Mouse (Mus musculus) stomach, embryonic 14.5 days (tissue): ENCODE data around the gene Irgq. TPM values are rescaled to one million over a fixed set of nuclear protein-coding genes. Genes with fewer than 3 reads are reported as not detected.
"Not testable (repeated sequence)": the region's sequence is repeated elsewhere in the genome, so short reads cannot be mapped to it uniquely, and the experiment has no call there.

Experiments used
- ATAC-seq: fragments of 200-750 bp; cut with Nextera tagmentation; 2 replicates; pipeline ENCODE4 v1.8.0; 2017; ENCODE audit warnings: low read depth, moderate TSS enrichment; ENCODE audit not compliant: insufficient number of reproducible peaks, insufficient read depth, low FRiP score
- H3K27ac ChIP-seq: fragments of 300-500 bp; sonication (generic); 2 replicates; pipeline ENCODE4 v1.5.1; 2014; ENCODE audit warnings: mild to moderate bottlenecking, low read length, moderate library complexity, mixed read lengths
- H3K27me3 ChIP-seq: fragments of 300-500 bp; sonication (generic); 2 replicates; pipeline ENCODE4 v1.6.1; 2014; ENCODE audit warnings: low read length, control low read depth, mixed read lengths; ENCODE audit not compliant: control insufficient read depth, insufficient read depth
- H3K36me3 ChIP-seq: fragments of 300-500 bp; sonication (generic); 2 replicates; pipeline ENCODE4 v1.6.1; 2014; ENCODE audit warnings: mild to moderate bottlenecking, control low read depth, low read length, moderate library complexity, mixed read lengths; ENCODE audit not compliant: control insufficient read depth, insufficient read depth
- H3K4me1 ChIP-seq: fragments of 300-500 bp; sonication (generic); 2 replicates; pipeline ENCODE4 v1.6.1; 2014; ENCODE audit warnings: low read length, control low read depth, mixed read lengths; ENCODE audit not compliant: control insufficient read depth, insufficient read depth
- H3K4me2 ChIP-seq: fragments of 300-500 bp; sonication (generic); replicated peaks from 2 replicates; pipeline ENCODE4 v1.6.1; 2014; ENCODE audit warnings: low read depth, low read length, control low read depth
- H3K4me3 ChIP-seq: fragments of 300-500 bp; sonication (generic); 2 replicates; pipeline ENCODE4 v1.5.1; 2014; ENCODE audit warnings: low read depth, low read length, control low read depth
- H3K9ac ChIP-seq: fragments of 300-500 bp; sonication (generic); replicated peaks from 2 replicates; pipeline ENCODE4 v1.6.1; 2014; ENCODE audit warnings: low read depth, mild to moderate bottlenecking, control low read depth, low read length, moderate library complexity, mixed read lengths
- H3K9me3 ChIP-seq: fragments of 300-500 bp; sonication (generic); 2 replicates; pipeline ENCODE4 v1.6.1; 2016; ENCODE audit warnings: low read depth, low read length, control low read depth; ENCODE audit not compliant: control insufficient read depth
- WGBS: fragments of 180-500 bp; shearing (Covaris S2); extraction: QIAGEN DNeasy Blood & Tissue Kit; methylation state at CpG from one replicate; pipeline ENCODE4 v1.1.7; 2014; 5-methylcytosine and 5-hydroxymethylcytosine counted together
- polyA plus RNA-seq: library from polyadenylated mRNA; unstranded; fragments of >200 nt; fragmentation: Nextera tagmentation; extraction: Ambion mirVana; gene quantifications from 2 replicates; pipeline ENCODE4 v1.2.1, GENCODE M21; 2014

Gene Irgq
- polyA plus RNA-seq, 1 experiment from 2014 or later: 8.9 TPM

GRCm38 (mm10) chr7:24519130-24519529, 11.4 kb upstream of the Irgq start:
- H3K4me2 ChIP-seq: no peak overlapping the region
- H3K4me1 ChIP-seq: no peaks in the 10 kb centered on the region
- no peak for ATAC-seq
- H3K9me3 ChIP-seq: no peaks in the 10 kb centered on the region
- H3K27ac ChIP-seq: no peak overlapping the region
- H3K9ac ChIP-seq: no peak overlapping the region
- H3K27me3 ChIP-seq: no peaks in the 10 kb centered on the region
- 57% methylated on average over 3 of the region's 3 CpGs for WGBS
- no peaks in the 10 kb centered on the region for H3K36me3 ChIP-seq
- no peak overlapping the region for H3K4me3 ChIP-seq

- not testable (repeated sequence) for H3K27ac ChIP-seq, H3K4me1 ChIP-seq, H3K36me3 ChIP-seq, H3K4me3 ChIP-seq, ATAC-seq, H3K4me2 ChIP-seq, H3K9me3 ChIP-seq, H3K27me3 ChIP-seq, H3K9ac ChIP-seq
- 90% methylated on average over 9 of the region's 10 CpGs for WGBS
These were observed 10.4 kb upstream of the Irgq start for GRCm38 (mm10) chr7:24520054-24520453.

GRCm38 (mm10) chr7:24522805-24523204, 7.7 kb upstream of the Irgq start:
- no peak for ATAC-seq
- H3K4me2 ChIP-seq: no peak overlapping the region
- H3K9me3 ChIP-seq: no peaks in the 10 kb centered on the region
- no peaks in the 10 kb centered on the region for H3K27me3 ChIP-seq
- WGBS: 58% methylated on average over 5 of the region's 5 CpGs
- H3K4me1 ChIP-seq: no peaks in the 10 kb centered on the region
- H3K9ac ChIP-seq: no peak overlapping the region
- H3K27ac ChIP-seq: no peak overlapping the region
- H3K4me3 ChIP-seq: no peak overlapping the region
- no peaks in the 10 kb centered on the region for H3K36me3 ChIP-seq

- Histone ChIP-seq H3K9ac (no peak overlapping the region), H3K4me3 (no peak overlapping the region), H3K9me3 (no peaks in the 10 kb centered on the region), H3K27ac (no peak overlapping the region), H3K27me3 (no peaks in the 10 kb centered on the region), H3K4me1 (no peaks in the 10 kb centered on the region), H3K36me3 (no peaks in the 10 kb centered on the region), H3K4me2 (no peak overlapping the region)
- WGBS: 84% methylated on average over 6 of the region's 6 CpGs
- no peak for ATAC-seq
These were observed 6.8 kb upstream of the Irgq start for GRCm38 (mm10) chr7:24523723-24524122.

- H3K4me2 ChIP-seq: no peak overlapping the region
- H3K27me3 ChIP-seq: no peaks in the 10 kb centered on the region
- 86% methylated on average over 6 of the region's 6 CpGs for WGBS
- peaks cover 5% of the 10 kb centered on the region; the same call in 1 of the 2 replicates for H3K4me1 ChIP-seq
- no peak overlapping the region for H3K27ac ChIP-seq
- H3K9me3 ChIP-seq: no peaks in the 10 kb centered on the region
- H3K4me3 ChIP-seq: no peak overlapping the region
- no peaks in the 10 kb centered on the region for H3K36me3 ChIP-seq
- no peak overlapping the region for H3K9ac ChIP-seq
- no peak for ATAC-seq
These were observed 5.5 kb upstream of the Irgq start for GRCm38 (mm10) chr7:24524978-24525377.

GRCm38 (mm10) chr7:24525686-24526420, 4.6 kb upstream of the Irgq start:
- H3K9ac ChIP-seq: no peak overlapping the region
- peaks cover 5% of the 10 kb centered on the region; the same call in 1 of the 2 replicates for H3K4me1 ChIP-seq
- ATAC-seq: no peak
- no peaks in the 10 kb centered on the region for H3K36me3 ChIP-seq
- no peaks in the 10 kb centered on the region for H3K27me3 ChIP-seq
- no peak overlapping the region for H3K4me3 ChIP-seq
- no peak overlapping the region for H3K4me2 ChIP-seq
- 92% methylated on average over 12 of the region's 12 CpGs for WGBS
- no peak overlapping the region for H3K27ac ChIP-seq
- no peaks in the 10 kb centered on the region for H3K9me3 ChIP-seq

GRCm38 (mm10) chr7:24528861-24529260, 1.6 kb upstream of the Irgq start:
- peaks cover 9% of the 10 kb centered on the region; the same call in 1 of the 2 replicates for H3K36me3 ChIP-seq
- 93% methylated on average over 11 of the region's 11 CpGs for WGBS
- no peak overlapping the region for H3K4me2 ChIP-seq
- H3K27ac ChIP-seq: no peak overlapping the region
- H3K4me1 ChIP-seq: peaks cover 12% of the 10 kb centered on the region; the same call in 1 of the 2 replicates
- no peak overlapping the region for H3K4me3 ChIP-seq
- H3K9ac ChIP-seq: no peak overlapping the region
- no peaks in the 10 kb centered on the region for H3K27me3 ChIP-seq
- H3K9me3 ChIP-seq: no peaks in the 10 kb centered on the region
- no peak for ATAC-seq

- 52% methylated on average over 11 of the region's 11 CpGs for WGBS
- Histone ChIP-seq H3K27ac (peak overlapping the region; percentile 81; the same call in 1 of the 2 replicates), H3K9ac (peak overlapping the region; percentile 85), H3K4me2 (peak overlapping the region; percentile 96), H3K4me3 (peak overlapping the region; percentile 63), H3K27me3 (no peaks in the 10 kb centered on the region), H3K4me1 (peaks cover 12% of the 10 kb centered on the region; the same call in 1 of the 2 replicates), H3K9me3 (no peaks in the 10 kb centered on the region), H3K36me3 (peaks cover 13% of the 10 kb centered on the region; the same call in 1 of the 2 replicates)
- ATAC-seq: no peak
These were observed 909 bp upstream of the Irgq start for GRCm38 (mm10) chr7:24529580-24529979.
